Mouse (Mus musculus) ES-E14 (cell line): ENCODE results near the gene Fam219b.

Source experiments
- CHD2 ChIP-seq: IDR thresholded peaks from 2 replicates; pipeline ENCODE4 v1.6.1; 2014; ENCODE audit warnings: mild to moderate bottlenecking, low read depth, low read length, inconsistent platforms
- HCFC1 ChIP-seq: IDR thresholded peaks from 2 replicates; pipeline ENCODE4 v1.6.1; 2012; ENCODE audit warnings: low read length, inconsistent platforms, borderline replicate concordance; ENCODE audit not compliant: insufficient read depth
- MAFK ChIP-seq: IDR thresholded peaks from 2 replicates; pipeline ENCODE4 v1.6.1; 2014; ENCODE audit warnings: mild to moderate bottlenecking, low read depth, low read length, inconsistent platforms; ENCODE audit not compliant: insufficient read depth
- ZC3H11A ChIP-seq: IDR thresholded peaks from 2 replicates; pipeline ENCODE4 v1.6.1; 2012; ENCODE audit warnings: low read depth, mild to moderate bottlenecking, inconsistent platforms, low read length, borderline replicate concordance
- ZNF384 ChIP-seq: IDR thresholded peaks from 2 replicates; pipeline ENCODE4 v1.6.1; 2012; ENCODE audit warnings: low read depth, low read length, inconsistent platforms

DNA sequence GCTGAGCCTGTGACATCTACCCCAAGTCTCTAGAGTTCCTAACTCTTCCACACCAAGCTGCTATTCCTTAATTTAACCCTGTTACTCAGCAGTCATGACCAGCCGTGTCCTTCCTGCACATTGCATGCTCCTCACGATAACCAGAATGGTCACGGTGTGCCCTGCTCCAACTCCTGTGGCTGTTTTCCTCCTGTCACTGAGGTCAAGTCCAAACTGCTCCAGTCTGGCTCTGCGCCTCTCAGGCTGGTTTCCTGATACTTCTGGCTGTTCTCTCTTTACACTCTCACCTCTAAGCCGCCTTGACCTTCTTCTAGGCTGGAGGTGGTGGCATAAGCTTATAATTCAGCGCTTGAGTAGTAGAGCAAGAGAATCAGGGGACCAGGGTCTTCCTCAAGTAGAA lies 31.2 kb downstream of the Fam219b start:
- TF ChIP-seq ZC3H11A (no peak), ZNF384 (no peak), HCFC1 (no peak), MAFK (no peak), CHD2 (no peak)
